Mouse (Mus musculus): Measurements from ENCODE around the gene Tmem238. TPM values are rescaled to one million over a fixed set of nuclear protein-coding genes. Genes with fewer than 3 reads are reported as not detected.
"Not testable (repeated sequence)": the region's sequence is repeated elsewhere in the genome, so short reads cannot be mapped to it uniquely, and the experiment has no call there.

Gene Tmem238
- polyA plus RNA-seq, 1 experiment from 2014 or later: 2.6 TPM

GRCm38 (mm10) chr7:4820925-4821324 is 31.5 kb upstream of the Tmem238 start:
- H3K9me3 ChIP-seq (ENCODE audit: control insufficient read depth, low read length); DNase-seq (ENCODE audit: low spot score); ATAC-seq (replicated peaks; ENCODE audit: low FRiP score); H3K27me3 ChIP-seq (ENCODE audit: control insufficient read depth, insufficient read depth, low read length); H3K4me2 ChIP-seq (ENCODE audit: low read depth, low read length, severe bottlenecking); H3K4me1 ChIP-seq (replicated peaks; ENCODE audit: control insufficient read depth, insufficient read depth, low read length); H3K4me3 ChIP-seq (ENCODE audit: low read depth, low read length); H3K27ac ChIP-seq (ENCODE audit: low read depth, low read length); H3K36me3 ChIP-seq (ENCODE audit: control insufficient read depth, insufficient read depth, low read length); H3K9ac ChIP-seq (ENCODE audit: low read length): not testable (repeated sequence)
- WGBS: 91% methylated on average over 7 of the region's 7 CpGs

DNA sequence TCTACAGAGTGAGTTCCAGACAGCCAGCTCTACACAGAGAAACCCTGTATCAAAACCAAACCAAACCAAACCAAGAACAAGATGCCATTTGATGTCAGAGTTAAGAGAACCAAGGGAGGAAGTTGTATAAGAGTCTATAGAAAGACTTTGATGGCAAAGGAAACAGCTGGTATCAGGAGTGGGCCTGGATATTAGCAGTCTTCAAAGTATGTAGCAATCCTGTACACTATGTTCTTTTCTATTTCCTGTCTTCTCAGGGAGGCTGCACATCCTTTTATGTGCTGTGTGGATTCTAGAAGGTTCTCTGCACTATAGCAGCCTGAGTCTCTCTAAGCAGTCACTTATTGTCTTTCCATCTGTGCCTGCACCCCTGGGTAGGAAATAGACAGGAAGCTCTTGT is 27.1 kb upstream of the Tmem238 start:
- Histone ChIP-seq H3K4me1 (replicated peaks; ENCODE audit: control insufficient read depth, insufficient read depth, low read length) (no peaks in the 10 kb centered on the region), H3K9ac (ENCODE audit: low read length) (no peak overlapping the region), H3K27ac (ENCODE audit: low read depth, low read length) (no peak overlapping the region), H3K9me3 (ENCODE audit: control insufficient read depth, low read length) (no peaks in the 10 kb centered on the region), H3K4me3 (ENCODE audit: low read depth, low read length) (no peak overlapping the region), H3K27me3 (ENCODE audit: control insufficient read depth, insufficient read depth, low read length) (no peaks in the 10 kb centered on the region), H3K4me2 (ENCODE audit: low read depth, low read length, severe bottlenecking) (no peak overlapping the region), H3K36me3 (ENCODE audit: control insufficient read depth, insufficient read depth, low read length) (no peaks in the 10 kb centered on the region)
- DNase-seq (ENCODE audit: low spot score) (no peak), ATAC-seq (replicated peaks; ENCODE audit: low FRiP score) (no peak)

- peak overlapping the region; percentile 95 for H3K27ac ChIP-seq (ENCODE audit: low read depth, low read length)
- no peak for ATAC-seq (replicated peaks; ENCODE audit: low FRiP score)
- 28% methylated on average over 8 of the region's 8 CpGs for WGBS
Measured at GRCm38 (mm10) chr7:4813105-4813791, 23.8 kb upstream of the Tmem238 start.

DNA sequence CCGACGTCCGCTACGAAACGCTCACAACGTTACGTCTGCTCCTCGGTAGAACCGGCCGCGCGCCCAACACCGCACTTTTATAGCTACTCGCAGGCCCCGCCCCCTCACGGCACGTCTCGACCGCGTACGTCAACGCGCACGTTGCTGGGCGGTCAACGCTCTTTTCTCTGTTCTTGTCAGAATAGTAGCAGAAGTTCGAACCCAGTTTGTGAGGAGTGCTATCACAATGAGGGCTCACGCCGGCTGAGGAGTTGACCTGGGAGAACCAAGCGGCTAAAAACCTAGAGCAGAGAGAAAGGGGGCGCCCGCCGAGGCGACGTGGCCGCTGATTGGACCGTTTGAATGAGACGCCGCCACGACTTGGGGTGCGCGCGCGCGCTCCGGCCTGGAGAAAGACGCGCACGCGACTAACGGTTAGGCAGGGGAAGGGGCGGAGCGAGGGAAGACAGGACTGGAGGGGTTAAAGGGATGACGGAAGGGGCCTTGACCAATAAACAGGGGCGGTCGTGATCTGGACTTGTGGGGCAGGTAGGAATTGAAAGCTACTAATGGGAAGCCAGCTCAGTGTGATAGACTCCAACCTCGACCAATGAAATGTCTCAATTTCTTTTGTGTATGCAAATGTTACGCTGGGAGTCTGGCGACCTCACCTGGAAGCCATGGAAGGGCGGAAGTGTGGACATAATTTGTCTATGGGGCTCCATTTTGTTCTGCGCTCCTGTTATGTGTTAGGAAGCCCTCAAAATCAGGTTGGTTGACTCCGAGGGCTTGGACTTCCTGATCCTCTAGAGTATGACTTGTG is 23.0 kb upstream of the Tmem238 start, which contains the start of gene Ube2s:
Gene Ube2s, minus strand, starts transcription at position 288 of the 802 bp plus-strand sequence.
- under 1% methylated on average over 62 of the region's 62 CpGs for WGBS
- H3K4me3 ChIP-seq (ENCODE audit: low read depth, low read length): peak within 1 kb of the TSS; percentile 100
- ATAC-seq (replicated peaks; ENCODE audit: low FRiP score) (peak; percentile 99), DNase-seq (ENCODE audit: low spot score) (peak; percentile 99)
- no peaks in the 10 kb centered on the region for H3K9me3 ChIP-seq (ENCODE audit: control insufficient read depth, low read length)
- peak within 1 kb of the TSS; percentile 99 for H3K9ac ChIP-seq (ENCODE audit: low read length)
- H3K4me2 ChIP-seq (ENCODE audit: low read depth, low read length, severe bottlenecking): peak within 1 kb of the TSS; percentile 71
- H3K4me1 ChIP-seq (replicated peaks; ENCODE audit: control insufficient read depth, insufficient read depth, low read length): peaks cover 6% of the 10 kb centered on the region
- H3K36me3 ChIP-seq (ENCODE audit: control insufficient read depth, insufficient read depth, low read length): peaks cover 7% of the 10 kb centered on the region; the same call in 1 of the 2 replicates
- peak within 1 kb of the TSS; percentile 95 for H3K27ac ChIP-seq (ENCODE audit: low read depth, low read length)
- H3K27me3 ChIP-seq (ENCODE audit: control insufficient read depth, insufficient read depth, low read length): no peaks in the 10 kb centered on the region

More at GRCm38 (mm10) chr7:4813105-4813791, 23.8 kb upstream of the Tmem238 start:
- peaks cover 5% of the 10 kb centered on the region; the same call in 1 of the 2 replicates for H3K36me3 ChIP-seq (ENCODE audit: control insufficient read depth, insufficient read depth, low read length)
- H3K4me2 ChIP-seq (ENCODE audit: low read depth, low read length, severe bottlenecking): peak overlapping the region; percentile 63
- DNase-seq (ENCODE audit: low spot score): no peak
- H3K4me1 ChIP-seq (replicated peaks; ENCODE audit: control insufficient read depth, insufficient read depth, low read length): peaks cover 6% of the 10 kb centered on the region
- H3K9me3 ChIP-seq (ENCODE audit: control insufficient read depth, low read length): no peaks in the 10 kb centered on the region
- no peaks in the 10 kb centered on the region for H3K27me3 ChIP-seq (ENCODE audit: control insufficient read depth, insufficient read depth, low read length)
- H3K9ac ChIP-seq (ENCODE audit: low read length): peak overlapping the region; percentile 66
- peak overlapping the region; percentile 100 for H3K4me3 ChIP-seq (ENCODE audit: low read depth, low read length)

DNA sequence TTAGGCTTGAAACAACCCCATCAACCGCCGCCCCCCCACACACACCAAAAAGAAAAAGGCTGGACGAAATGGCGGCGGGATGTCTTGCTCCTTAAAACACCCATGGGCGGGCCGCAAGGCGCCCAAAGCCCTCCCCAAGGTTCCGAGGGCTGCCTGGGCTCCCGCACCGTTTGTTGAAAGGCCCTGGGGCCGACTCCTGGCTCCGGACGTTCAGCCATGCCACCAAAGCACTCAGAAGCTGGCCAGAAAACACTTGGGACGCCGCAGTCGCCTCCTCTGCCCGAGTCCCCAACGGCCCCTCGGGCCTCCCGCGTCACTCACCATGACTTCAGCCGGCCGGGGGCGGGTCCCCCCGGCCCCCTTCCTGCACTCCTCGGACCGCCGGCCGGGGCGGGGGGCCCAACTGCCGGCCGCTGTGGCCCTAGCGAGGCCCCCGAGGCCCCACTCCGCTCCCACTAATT is 22.4 kb upstream of the Tmem238 start:
- 3% methylated on average over 30 of the region's 36 CpGs for WGBS
- peaks cover 13% of the 10 kb centered on the region for H3K36me3 ChIP-seq (ENCODE audit: control insufficient read depth, insufficient read depth, low read length)

DNA sequence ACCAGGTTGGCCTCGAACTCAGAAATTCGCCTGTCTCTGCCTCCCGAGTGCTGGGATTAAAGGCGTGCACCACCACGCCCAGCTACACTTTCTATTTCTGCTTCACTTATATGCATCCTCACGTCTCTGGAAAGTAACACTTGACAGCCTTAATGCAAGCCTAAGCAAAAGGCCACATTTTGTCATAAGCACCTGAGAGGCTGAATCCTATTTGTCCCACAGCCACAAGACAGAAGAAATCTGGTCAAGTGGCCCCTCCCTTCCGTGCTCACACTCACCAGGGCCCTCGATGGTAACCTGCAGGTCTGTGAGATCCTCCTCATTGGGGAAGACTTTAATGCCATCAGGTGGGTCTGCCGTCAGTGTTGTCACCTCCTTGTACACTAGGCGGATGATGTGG is 21.7 kb upstream of the Tmem238 start:
- 45% methylated on average over 10 of the region's 10 CpGs for WGBS
- peaks cover 18% of the 10 kb centered on the region for H3K36me3 ChIP-seq (ENCODE audit: control insufficient read depth, insufficient read depth, low read length)
- not testable (repeated sequence) for H3K27ac ChIP-seq (ENCODE audit: low read depth, low read length); DNase-seq (ENCODE audit: low spot score); H3K9me3 ChIP-seq (ENCODE audit: control insufficient read depth, low read length); H3K27me3 ChIP-seq (ENCODE audit: control insufficient read depth, insufficient read depth, low read length); H3K4me1 ChIP-seq (replicated peaks; ENCODE audit: control insufficient read depth, insufficient read depth, low read length); ATAC-seq (replicated peaks; ENCODE audit: low FRiP score)
- H3K4me2 ChIP-seq (ENCODE audit: low read depth, low read length, severe bottlenecking): peak overlapping the region; percentile 71
- H3K4me3 ChIP-seq (ENCODE audit: low read depth, low read length): peak overlapping the region; percentile 100
- H3K9ac ChIP-seq (ENCODE audit: low read length): peak overlapping the region; percentile 99

More for the DNA sequence above, 22.4 kb upstream of the Tmem238 start:
- Histone ChIP-seq H3K9ac (ENCODE audit: low read length) (peak overlapping the region; percentile 99), H3K4me1 (replicated peaks; ENCODE audit: control insufficient read depth, insufficient read depth, low read length) (peaks cover 6% of the 10 kb centered on the region), H3K27ac (ENCODE audit: low read depth, low read length) (peak overlapping the region; percentile 95), H3K4me2 (ENCODE audit: low read depth, low read length, severe bottlenecking) (peak overlapping the region; percentile 71), H3K27me3 (ENCODE audit: control insufficient read depth, insufficient read depth, low read length) (no peaks in the 10 kb centered on the region), H3K9me3 (ENCODE audit: control insufficient read depth, low read length) (no peaks in the 10 kb centered on the region), H3K4me3 (ENCODE audit: low read depth, low read length) (peak overlapping the region; percentile 100)
- peak; percentile 77 for DNase-seq (ENCODE audit: low spot score)
- no peak for ATAC-seq (replicated peaks; ENCODE audit: low FRiP score)

- H3K36me3 ChIP-seq (ENCODE audit: control insufficient read depth, insufficient read depth, low read length): peaks cover 18% of the 10 kb centered on the region
- 95% methylated on average over 7 of the region's 7 CpGs for WGBS
- no peak for DNase-seq (ENCODE audit: low spot score)
Measured at GRCm38 (mm10) chr7:4806716-4807115, 17.3 kb upstream of the Tmem238 start.

DNA sequence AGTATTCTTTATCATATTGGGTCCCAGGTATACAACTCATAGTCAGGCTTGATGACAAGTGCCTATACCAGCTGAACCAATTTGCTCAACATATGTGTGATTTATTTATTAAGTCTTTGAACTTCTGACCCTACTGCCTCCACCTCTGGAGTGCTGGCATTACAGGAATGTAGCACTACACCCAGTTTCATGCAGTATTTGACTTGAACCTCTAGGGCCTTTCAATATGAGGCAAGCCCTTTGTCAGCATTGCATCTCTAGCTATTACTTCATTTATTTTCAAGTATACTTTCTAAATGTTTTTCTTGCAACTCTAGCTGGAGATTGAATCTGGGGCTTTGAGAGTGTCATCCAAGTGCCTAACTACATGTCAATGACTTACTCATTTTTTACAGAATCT is 12.8 kb upstream of the Tmem238 start:
- ATAC-seq (replicated peaks; ENCODE audit: low FRiP score): no peak
- no peaks in the 10 kb centered on the region for H3K4me1 ChIP-seq (replicated peaks; ENCODE audit: control insufficient read depth, insufficient read depth, low read length)
- peaks cover 11% of the 10 kb centered on the region for H3K36me3 ChIP-seq (ENCODE audit: control insufficient read depth, insufficient read depth, low read length)

More at GRCm38 (mm10) chr7:4806716-4807115, 17.3 kb upstream of the Tmem238 start:
- Histone ChIP-seq H3K27me3 (ENCODE audit: control insufficient read depth, insufficient read depth, low read length) (no peaks in the 10 kb centered on the region), H3K4me3 (ENCODE audit: low read depth, low read length) (no peak overlapping the region), H3K9ac (ENCODE audit: low read length) (no peak overlapping the region), H3K27ac (ENCODE audit: low read depth, low read length) (no peak overlapping the region), H3K9me3 (ENCODE audit: control insufficient read depth, low read length) (no peaks in the 10 kb centered on the region), H3K4me2 (ENCODE audit: low read depth, low read length, severe bottlenecking) (no peak overlapping the region), H3K4me1 (replicated peaks; ENCODE audit: control insufficient read depth, insufficient read depth, low read length) (peaks cover 6% of the 10 kb centered on the region)
- no peak for ATAC-seq (replicated peaks; ENCODE audit: low FRiP score)

More for the DNA sequence above, 12.8 kb upstream of the Tmem238 start:
- Histone ChIP-seq H3K9ac (ENCODE audit: low read length) (no peak overlapping the region), H3K9me3 (ENCODE audit: control insufficient read depth, low read length) (no peaks in the 10 kb centered on the region), H3K27me3 (ENCODE audit: control insufficient read depth, insufficient read depth, low read length) (no peaks in the 10 kb centered on the region), H3K4me3 (ENCODE audit: low read depth, low read length) (no peak overlapping the region), H3K27ac (ENCODE audit: low read depth, low read length) (no peak overlapping the region), H3K4me2 (ENCODE audit: low read depth, low read length, severe bottlenecking) (no peak overlapping the region)
- no peak for DNase-seq (ENCODE audit: low spot score)

All from forebrain, embryonic 11.5 days (tissue).